Mouse (Mus musculus) hindbrain, embryonic 14.5 days (tissue): ENCODE data around the gene Irf6. TPM values are rescaled to one million over a fixed set of nuclear protein-coding genes. Genes with fewer than 3 reads are reported as not detected.
A peak's percentile ranks its signal among the peaks of the same experiment; 100 is the strongest.

Experiments
- ATAC-seq: fragments of 200-750 bp; cut with Nextera tagmentation; 2 replicates; pipeline ENCODE4 v1.8.0; 2017; ENCODE audit warnings: moderate number of reproducible peaks, mild to moderate bottlenecking, moderate TSS enrichment, moderate library complexity; ENCODE audit not compliant: low FRiP score
- DNase-seq: peaks from one replicate; pipeline ENCODE4 v3.0.0-alpha.2; 2015; ENCODE audit warnings: low spot score
- H3K27ac ChIP-seq: fragments of 300-500 bp; sonication (generic); 2 replicates; pipeline ENCODE4 v1.5.1; 2014; ENCODE audit warnings: mild to moderate bottlenecking, moderate library complexity
- H3K27me3 ChIP-seq: fragments of 300-500 bp; sonication (generic); 2 replicates; pipeline ENCODE4 v1.6.1; 2014; ENCODE audit warnings: mild to moderate bottlenecking, low read length, mixed read lengths; ENCODE audit not compliant: control insufficient read depth, insufficient read depth
- H3K36me3 ChIP-seq: fragments of 300-500 bp; sonication (generic); replicated peaks from 2 replicates; pipeline ENCODE4 v1.6.1; 2014; ENCODE audit not compliant: control insufficient read depth, insufficient read depth
- H3K4me1 ChIP-seq: fragments of 300-500 bp; sonication (generic); replicated peaks from 2 replicates; pipeline ENCODE4 v1.6.1; 2014; ENCODE audit warnings: antibody characterized with exemption, low read length, mixed read lengths; ENCODE audit not compliant: control insufficient read depth, insufficient read depth
- H3K4me2 ChIP-seq: fragments of 300-500 bp; sonication (generic); replicated peaks from 2 replicates; pipeline ENCODE4 v1.6.1; 2014; ENCODE audit warnings: mild to moderate bottlenecking, moderate library complexity
- H3K4me3 ChIP-seq: fragments of 300-500 bp; sonication (generic); replicated peaks from 2 replicates; pipeline ENCODE4 v1.5.1; 2014; ENCODE audit warnings: mild to moderate bottlenecking, low read length
- H3K9ac ChIP-seq: fragments of 300-500 bp; sonication (generic); 2 replicates; pipeline ENCODE4 v1.6.1; 2014
- H3K9me3 ChIP-seq: fragments of 300-500 bp; sonication (generic); 2 replicates; pipeline ENCODE4 v1.6.1; 2016; ENCODE audit warnings: low read length; ENCODE audit not compliant: control insufficient read depth
- whole genome bisulfite sequencing: fragments of 180-500 bp; shearing (Covaris S2); extraction: QIAGEN DNeasy Blood & Tissue Kit; methylation state at CpG from one replicate; pipeline ENCODE4 v1.1.7; 2014; 5-methylcytosine and 5-hydroxymethylcytosine counted together
- polyA plus RNA-seq: library from polyadenylated mRNA; unstranded; fragments of >200 nt; fragmentation: Nextera tagmentation; extraction: Ambion mirVana; gene quantifications from 2 replicates; pipeline ENCODE4 v1.2.1, GENCODE M21; 2014

Gene Irf6
- 0.63 and 1.0 TPM in 2 replicates for polyA plus RNA-seq

DNA sequence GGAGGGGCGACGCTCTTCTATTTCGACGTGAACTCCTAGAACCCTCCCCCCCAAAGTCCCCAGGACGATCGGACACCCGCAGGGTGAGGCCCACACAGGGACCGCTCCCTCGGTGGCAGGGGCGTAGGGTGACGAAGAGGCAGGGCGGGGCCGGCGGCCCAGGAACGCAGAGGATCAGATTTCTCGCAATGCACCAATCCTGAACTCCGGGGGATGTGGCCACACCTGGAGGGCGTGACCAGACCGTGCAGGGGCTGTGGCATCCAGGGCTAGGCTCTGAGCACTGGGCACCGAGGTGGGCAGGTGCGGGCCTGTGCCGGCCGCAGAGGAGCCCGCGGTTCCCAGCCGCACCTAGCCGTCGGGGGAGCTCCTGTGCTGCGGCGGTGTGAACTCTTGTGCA lies at the start of gene Irf6:
TSS of gene Irf6 (plus strand) at position 240 of the 400 bp plus-strand sequence.
- ATAC-seq, result peak; percentile 46
- H3K4me2 ChIP-seq, result peak within 1 kb of the TSS; percentile 29
- H3K27me3 ChIP-seq, result peaks cover 38% of the 10 kb centered on the region
- no peaks in the 10 kb centered on the region for H3K36me3 ChIP-seq
- DNase-seq, result no peak
- under 1% methylated on average over 30 of the region's 30 CpGs for WGBS
- H3K9me3 ChIP-seq, result no peaks in the 10 kb centered on the region
- H3K4me3 ChIP-seq, result peak within 1 kb of the TSS; percentile 12; the same call in 1 of the 2 replicates
- H3K27ac ChIP-seq, result no peak within 1 kb of the TSS
- H3K9ac ChIP-seq, result no peak within 1 kb of the TSS
- H3K4me1 ChIP-seq, result no peaks in the 10 kb centered on the region

DNA sequence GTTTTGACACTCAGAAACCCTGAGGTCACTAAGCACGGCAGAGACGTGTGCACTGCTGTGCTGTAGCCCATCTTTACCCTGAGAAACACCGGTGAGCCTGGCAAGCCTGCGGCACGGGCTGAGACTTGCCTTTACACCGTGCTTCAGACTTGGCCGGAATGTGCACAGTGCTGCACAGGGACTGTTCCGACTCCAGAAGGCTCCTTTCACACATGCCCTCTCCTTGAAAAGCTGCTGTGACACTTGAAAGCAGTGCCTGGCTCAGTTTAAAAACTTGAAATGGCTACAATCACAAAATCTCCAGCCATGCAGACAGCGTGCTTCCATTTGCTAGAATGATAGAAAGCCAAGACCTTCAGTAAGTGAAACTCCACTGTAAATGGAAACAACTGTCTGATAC lies 40.8 kb upstream of the Irf6 start:
- H3K27ac ChIP-seq, result no peak overlapping the region
- no peaks in the 10 kb centered on the region for H3K9me3 ChIP-seq
- no peaks in the 10 kb centered on the region for H3K27me3 ChIP-seq
- H3K9ac ChIP-seq, result no peak overlapping the region
- 97% methylated on average over 9 of the region's 9 CpGs for WGBS
- ATAC-seq (no peak), DNase-seq (no peak)
- no peak overlapping the region for H3K4me3 ChIP-seq
- H3K4me2 ChIP-seq, result no peak overlapping the region
- H3K36me3 ChIP-seq, result peaks cover 100% of the 10 kb centered on the region
- no peaks in the 10 kb centered on the region for H3K4me1 ChIP-seq

DNA sequence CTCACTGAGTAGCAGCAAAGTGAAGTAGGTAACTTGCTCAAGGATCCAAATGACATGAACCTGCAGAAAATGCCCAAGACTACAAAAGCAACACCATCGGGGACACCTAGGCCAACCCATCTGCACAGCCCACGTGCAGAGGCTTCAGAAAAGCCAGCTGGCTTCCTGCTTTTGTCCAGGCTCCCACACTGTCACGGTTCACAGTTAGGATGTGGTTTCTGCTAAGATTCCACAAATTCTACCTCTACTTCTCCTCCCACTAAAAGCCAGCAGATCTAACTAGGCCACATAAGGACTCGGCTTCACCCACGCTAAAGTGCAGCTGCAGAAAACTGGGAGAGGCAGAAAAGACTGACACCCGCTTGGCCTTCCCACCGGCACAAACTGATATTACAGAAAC lies 30.1 kb upstream of the Irf6 start:
- WGBS, result 96% methylated on average over 7 of the region's 7 CpGs
- DNase-seq (no peak), ATAC-seq (no peak)
- Histone ChIP-seq H3K27me3 (no peaks in the 10 kb centered on the region), H3K36me3 (peaks cover 89% of the 10 kb centered on the region), H3K9ac (no peak overlapping the region), H3K4me3 (no peak overlapping the region), H3K27ac (no peak overlapping the region), H3K4me1 (no peaks in the 10 kb centered on the region), H3K4me2 (no peak overlapping the region), H3K9me3 (no peaks in the 10 kb centered on the region)

DNA sequence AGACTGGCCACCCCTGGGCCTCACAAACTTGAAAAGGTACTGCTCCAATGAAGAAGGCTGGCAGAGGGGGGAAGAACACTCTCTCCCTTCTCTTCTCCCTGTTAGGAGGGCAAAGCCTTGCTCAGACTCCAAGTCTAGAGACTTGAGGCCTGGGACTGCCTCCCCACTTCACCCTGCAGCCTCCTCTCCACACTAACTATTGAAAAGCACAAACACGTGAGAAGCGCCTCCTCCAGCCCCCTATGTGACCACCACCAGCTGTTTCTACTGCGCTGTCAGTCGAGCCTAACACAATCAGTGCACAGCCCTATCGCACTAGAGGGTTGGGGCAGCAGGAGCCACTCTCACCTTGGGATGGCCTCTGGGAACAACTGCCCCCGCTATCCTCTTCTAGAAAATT lies 29.6 kb upstream of the Irf6 start:
- Histone ChIP-seq H3K4me3 (no peak overlapping the region), H3K4me1 (no peaks in the 10 kb centered on the region), H3K36me3 (peaks cover 88% of the 10 kb centered on the region), H3K9ac (no peak overlapping the region), H3K9me3 (no peaks in the 10 kb centered on the region), H3K4me2 (no peak overlapping the region), H3K27ac (no peak overlapping the region), H3K27me3 (no peaks in the 10 kb centered on the region)
- 87% methylated on average over 6 of the region's 6 CpGs for WGBS
- no peak for DNase-seq
- ATAC-seq, result no peak

DNA sequence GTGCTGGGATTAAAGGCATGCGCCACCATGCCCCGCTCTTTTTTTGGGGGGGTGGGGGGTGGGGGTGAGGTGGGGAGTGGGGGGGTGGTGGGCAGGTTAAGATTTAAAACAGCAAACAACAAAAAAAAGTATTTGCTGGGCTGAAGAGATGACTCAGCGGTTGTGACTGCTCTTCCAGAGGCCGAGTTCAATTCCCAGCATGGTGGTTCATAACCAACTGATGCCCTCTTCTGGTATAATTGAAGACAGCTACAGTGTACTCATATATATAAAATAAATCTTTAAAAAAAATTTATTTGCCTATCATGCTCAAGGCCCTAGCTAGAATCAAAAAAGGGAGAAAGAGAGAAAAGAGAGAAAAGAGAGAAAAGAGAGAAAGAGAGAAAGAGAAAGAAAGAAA lies 27.1 kb upstream of the Irf6 start:
- no peak overlapping the region for H3K4me3 ChIP-seq
- H3K4me1 ChIP-seq, result peaks cover 13% of the 10 kb centered on the region
- H3K9me3 ChIP-seq, result no peaks in the 10 kb centered on the region
- ATAC-seq (no peak), DNase-seq (no peak)
- peaks cover 63% of the 10 kb centered on the region for H3K36me3 ChIP-seq
- no peak overlapping the region for H3K4me2 ChIP-seq
- no peak overlapping the region for H3K27ac ChIP-seq
- WGBS, result 82% methylated on average over 4 of the region's 4 CpGs
- no peaks in the 10 kb centered on the region for H3K27me3 ChIP-seq
- H3K9ac ChIP-seq, result no peak overlapping the region

DNA sequence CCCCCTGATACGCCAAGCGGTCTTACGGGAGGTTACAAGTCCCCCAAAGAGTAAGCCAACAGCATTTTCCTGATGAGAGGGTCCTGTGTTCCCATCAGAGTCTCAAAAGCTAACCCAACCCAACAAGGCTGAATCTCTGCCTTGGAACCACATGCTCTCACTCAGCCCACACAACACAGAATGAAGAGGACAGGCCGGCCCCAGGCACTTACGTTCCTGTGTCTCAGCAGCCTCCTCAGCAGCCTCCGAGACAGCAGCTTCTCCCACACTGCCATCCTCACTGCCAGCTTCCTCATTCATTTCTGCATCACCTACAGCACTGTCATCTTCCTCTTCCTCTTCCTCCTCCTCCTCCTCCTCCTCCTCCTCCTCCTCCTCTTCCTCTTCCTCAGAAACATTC lies 24.9 kb upstream of the Irf6 start:
- no peaks in the 10 kb centered on the region for H3K9me3 ChIP-seq
- peaks cover 13% of the 10 kb centered on the region for H3K4me1 ChIP-seq
- DNase-seq (no peak), ATAC-seq (no peak)
- H3K27me3 ChIP-seq, result no peaks in the 10 kb centered on the region
- H3K9ac ChIP-seq, result no peak overlapping the region
- H3K4me3 ChIP-seq, result no peak overlapping the region
- no peak overlapping the region for H3K27ac ChIP-seq
- H3K36me3 ChIP-seq, result peaks cover 41% of the 10 kb centered on the region
- H3K4me2 ChIP-seq, result no peak overlapping the region
- 90% methylated on average over 6 of the region's 6 CpGs for WGBS

DNA sequence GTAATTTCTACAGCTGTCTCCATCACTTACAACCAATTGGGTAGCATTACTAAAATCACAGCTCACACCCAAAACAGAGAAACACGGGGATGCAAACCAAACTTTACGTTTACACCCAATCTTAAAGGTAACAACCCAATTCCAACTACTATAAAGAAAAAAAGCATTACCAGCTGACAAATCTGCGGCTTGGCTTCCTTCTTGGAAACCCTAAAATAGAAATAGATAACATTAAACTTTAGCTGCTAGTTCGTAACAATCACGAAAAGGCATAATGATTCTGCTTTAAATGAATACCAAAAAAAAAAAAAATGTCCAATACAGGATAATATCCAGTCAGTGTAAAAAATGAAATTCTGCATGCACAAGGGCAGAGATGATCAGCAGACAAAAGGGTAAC lies 23.6 kb upstream of the Irf6 start:
- Histone ChIP-seq H3K9me3 (no peaks in the 10 kb centered on the region), H3K27ac (no peak overlapping the region), H3K4me1 (peaks cover 13% of the 10 kb centered on the region), H3K27me3 (no peaks in the 10 kb centered on the region), H3K4me3 (peak overlapping the region; percentile 92), H3K36me3 (peaks cover 29% of the 10 kb centered on the region), H3K4me2 (peak overlapping the region; percentile 60), H3K9ac (peak overlapping the region; percentile 86)
- DNase-seq (no peak), ATAC-seq (no peak)
- WGBS, result 31% methylated on average over 5 of the region's 5 CpGs

DNA sequence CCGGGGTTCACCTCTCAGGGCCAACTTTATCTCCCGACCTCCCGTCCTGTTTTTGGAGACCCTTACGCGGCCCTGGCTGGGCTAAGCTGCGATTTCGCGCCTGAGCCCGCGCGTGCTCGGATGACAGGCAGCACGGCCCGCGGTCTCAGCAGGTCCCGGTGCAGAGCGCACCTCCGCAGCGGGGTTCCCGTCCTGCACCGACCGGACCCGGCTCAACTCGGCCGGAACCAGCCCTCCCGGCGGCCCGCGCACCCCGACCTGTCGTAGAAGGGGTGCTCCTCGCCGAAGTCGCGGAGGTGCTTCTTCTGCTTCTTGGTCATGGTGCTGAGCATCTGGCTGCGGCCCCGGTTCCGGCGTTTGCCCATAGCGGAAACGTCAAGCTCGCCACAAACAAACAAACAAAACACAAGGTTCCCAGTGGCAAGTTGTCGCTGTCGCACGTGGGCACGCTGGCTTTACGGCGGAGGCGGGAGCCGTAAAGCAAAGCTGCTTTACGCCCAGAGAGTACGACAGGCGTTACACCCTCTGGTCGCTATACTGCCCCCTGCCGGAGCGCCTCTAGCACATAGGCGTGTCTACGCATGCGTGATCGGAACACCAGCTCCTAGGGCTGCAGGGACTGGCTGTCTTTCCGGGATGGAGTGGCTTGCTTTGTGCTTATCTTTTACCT lies 23.0 kb upstream of the Irf6 start, which contains the start of gene Diexf:
TSS of gene Diexf (minus strand) at position 487 of the 670 bp plus-strand sequence.
- H3K4me3 ChIP-seq, result peak within 1 kb of the TSS; percentile 92
- H3K27ac ChIP-seq, result peak within 1 kb of the TSS; percentile 82
- H3K4me2 ChIP-seq, result peak within 1 kb of the TSS; percentile 60
- H3K9ac ChIP-seq, result peak within 1 kb of the TSS; percentile 86
- ATAC-seq (peak; percentile 94), DNase-seq (peak; percentile 100)
- H3K27me3 ChIP-seq, result no peaks in the 10 kb centered on the region
- H3K36me3 ChIP-seq, result peaks cover 23% of the 10 kb centered on the region
- peaks cover 13% of the 10 kb centered on the region for H3K4me1 ChIP-seq
- WGBS, result under 1% methylated on average over 61 of the region's 61 CpGs
- no peaks in the 10 kb centered on the region for H3K9me3 ChIP-seq

DNA sequence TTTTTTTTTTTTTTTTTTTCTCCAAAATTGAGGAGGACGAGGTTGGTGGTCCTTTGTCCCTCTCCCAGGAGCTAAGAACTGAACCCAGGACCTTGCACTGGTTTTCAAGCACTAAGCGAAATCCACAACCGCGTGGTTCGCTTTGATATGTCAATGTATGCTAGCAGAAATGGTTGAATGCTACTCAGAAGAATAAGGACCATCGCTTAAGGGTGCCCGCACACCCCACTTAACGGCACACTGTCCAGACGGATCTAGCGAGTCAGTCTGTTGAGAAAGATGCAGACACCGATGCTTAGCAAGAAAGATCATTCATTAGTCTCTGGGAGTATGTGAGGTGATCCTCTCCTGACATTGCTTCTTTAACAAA lies 22.5 kb upstream of the Irf6 start:
- WGBS, result 26% methylated on average over 11 of the region's 11 CpGs
- H3K27ac ChIP-seq, result peak overlapping the region; percentile 82
- no peak; the same call in 1 of the 2 replicates for ATAC-seq
- peak overlapping the region; percentile 92 for H3K4me3 ChIP-seq
- peak overlapping the region; percentile 56 for H3K4me2 ChIP-seq
- peak overlapping the region; percentile 62 for H3K9ac ChIP-seq
- H3K36me3 ChIP-seq, result peaks cover 21% of the 10 kb centered on the region
- H3K27me3 ChIP-seq, result no peaks in the 10 kb centered on the region
- no peaks in the 10 kb centered on the region for H3K9me3 ChIP-seq
- DNase-seq, result peak; percentile 27
- peaks cover 13% of the 10 kb centered on the region for H3K4me1 ChIP-seq
